Mouse (Mus musculus): ENCODE measurements around the gene Gjb6. TPM values are rescaled to one million over a fixed set of nuclear protein-coding genes. Genes with fewer than 3 reads are reported as not detected.

Gene Gjb6
- total RNA-seq, 2 experiments from 2014 or later, result not detected

- intact Hi-C loops (cut with DNase I), result no loop called here
- DNase-seq, result no peak
Measured at GRCm38 (mm10) chr14:57090001-57090400, 43.4 kb downstream of the Gjb6 start.

- intact Hi-C loops (cut with DNase I), result no loop called here
- DNase-seq, result no peak
Measured at GRCm38 (mm10) chr14:57089107-57089506, 44.3 kb downstream of the Gjb6 start.

DNA sequence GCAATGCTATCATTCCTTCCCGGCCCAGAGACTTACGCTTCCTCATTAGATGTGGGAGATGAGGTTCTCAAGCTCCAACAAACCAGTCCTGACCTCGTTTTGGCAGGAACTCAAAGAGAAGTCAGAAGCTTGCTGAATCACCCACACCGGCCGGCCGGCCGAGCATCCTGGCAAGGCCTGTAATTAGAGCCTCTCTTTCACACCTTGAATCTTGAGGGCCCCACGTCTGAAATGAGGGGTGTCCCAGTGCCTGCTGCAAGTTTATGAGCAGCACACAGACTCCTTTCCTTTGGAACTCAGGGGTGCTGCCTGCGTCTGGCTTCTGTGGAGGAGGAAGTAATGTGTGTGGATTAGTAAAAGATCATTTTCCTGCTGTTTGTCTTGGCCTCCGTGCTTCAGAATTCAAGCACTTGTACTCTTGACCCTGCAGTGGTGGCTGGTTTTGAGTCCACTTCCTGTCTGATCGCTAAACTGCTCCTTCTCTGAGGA lies 49.2 kb downstream of the Gjb6 start:
- no peak for DNase-seq
- intact Hi-C loops (cut with DNase I), result no loop called here

DNA sequence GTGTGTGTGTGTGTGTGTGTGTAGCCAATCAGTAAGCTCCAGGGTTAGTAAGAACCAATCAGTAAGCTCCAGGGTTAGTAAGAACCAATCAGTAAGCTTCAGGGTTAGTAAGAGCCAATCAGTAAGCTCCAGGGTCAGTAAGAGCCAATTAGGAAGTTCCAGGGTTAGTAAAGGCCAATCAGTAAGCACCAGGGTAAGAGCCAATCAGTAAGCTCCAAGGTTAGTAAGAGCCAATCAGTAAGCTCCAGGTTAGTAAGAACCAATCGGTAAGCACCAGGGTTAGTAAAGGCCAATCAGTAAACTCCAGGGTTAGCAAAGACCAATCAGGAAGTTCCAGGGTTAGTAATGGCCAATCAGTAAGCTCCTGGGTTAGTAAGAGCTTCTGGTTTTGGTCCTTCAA lies 50.5 kb downstream of the Gjb6 start:
- intact Hi-C loops (cut with DNase I), result no loop called here
- DNase-seq, result no peak

DNA sequence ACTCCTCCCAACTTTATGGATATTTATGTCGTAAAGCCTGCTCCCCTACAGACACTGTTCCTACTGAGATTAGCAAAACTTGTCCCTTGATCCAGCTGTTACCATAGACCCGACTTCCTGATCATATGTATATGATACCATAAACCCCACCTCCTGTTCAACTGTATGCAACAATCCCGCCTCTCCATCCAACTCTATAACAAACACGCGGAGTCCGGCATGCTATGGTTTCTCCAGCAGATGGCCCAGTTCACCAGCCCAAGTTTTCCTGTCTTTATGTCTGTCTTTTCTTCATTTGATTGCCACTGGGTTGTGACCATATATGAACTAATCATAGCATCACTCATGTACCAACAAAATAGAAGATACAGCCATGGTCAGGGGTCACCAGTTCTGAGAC lies 57.9 kb downstream of the Gjb6 start:
- DNase-seq, result no peak
- intact Hi-C loops (cut with DNase I), result no loop called here

Other genes with a start within 250 kb of the Gjb6 start
- gene Zmym2, start 247.0 kb downstream of the Gjb6 start, total RNA-seq (2021), result 10 to 100 TPM; 33.3 to 42.0 TPM
- 10 to 100 TPM; 14.8 to 18.4 TPM for gene Gja3, start 75.5 kb downstream of the Gjb6 start, total RNA-seq (2021)
- gene Gjb2, start 28.9 kb downstream of the Gjb6 start, total RNA-seq (2021), result not detected
- gene Gm4491, start 17.7 kb downstream of the Gjb6 start, total RNA-seq (2021), result not detected

Measured in heart, postnatal 36 days (tissue).